Mouse (Mus musculus): ENCODE measurements around the gene Aldh8a1. TPM values are rescaled to one million over a fixed set of nuclear protein-coding genes. Genes with fewer than 3 reads are reported as not detected.

The Aldh8a1 gene
- polyA plus RNA-seq, 1 experiment: 0.16 TPM

DNA sequence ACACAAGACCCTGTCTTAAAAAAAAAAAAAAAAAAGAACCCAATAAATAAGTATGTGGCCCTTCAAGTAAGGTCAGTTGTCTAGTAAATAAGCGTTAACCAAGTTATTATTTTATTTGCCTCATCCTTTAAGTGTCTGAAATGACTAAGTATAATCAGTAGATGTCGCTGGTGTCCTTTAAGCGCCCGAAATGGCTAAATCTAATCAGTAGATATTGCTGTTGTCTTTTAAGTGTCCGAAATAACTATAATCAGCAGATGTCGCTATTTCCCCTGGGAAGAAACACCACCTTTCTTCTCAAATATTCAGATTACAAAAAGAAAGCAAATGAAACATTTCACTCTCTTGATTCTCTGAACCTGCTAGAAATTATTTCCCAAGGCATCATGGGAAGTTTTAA lies 5.8 kb downstream of the Aldh8a1 start:
- WGBS: 5% methylated on average over 6 of the region's 6 CpGs
- TF ChIP-seq CTCF (IDR thresholded peaks at IDR 0.05; ENCODE audit: borderline replicate concordance, control insufficient read depth, extremely low read depth, insufficient read depth, low read length, poor library complexity): no peak
- no peak for TF ChIP-seq POLR2A (IDR thresholded peaks at IDR 0.05; ENCODE audit: control insufficient read depth, extremely low read depth, insufficient read depth, low read length, poor library complexity)
- H3K4me1 ChIP-seq (replicated peaks; ENCODE audit: control insufficient read depth, insufficient read depth, low read length): no peaks in the 10 kb centered on the region
- H3K27me3 ChIP-seq (ENCODE audit: control insufficient read depth, insufficient read depth, low read length): no peaks in the 10 kb centered on the region
- no peak overlapping the region for H3K27ac ChIP-seq (ENCODE audit: control insufficient read depth, insufficient read depth, low read length)
- peak; percentile 41 for DNase-seq
- no peak overlapping the region for H3K4me3 ChIP-seq (ENCODE audit: control insufficient read depth, insufficient read depth, low read length)
- no peaks in the 10 kb centered on the region for H3K36me3 ChIP-seq (ENCODE audit: control insufficient read depth, insufficient read depth, low read length)

DNA sequence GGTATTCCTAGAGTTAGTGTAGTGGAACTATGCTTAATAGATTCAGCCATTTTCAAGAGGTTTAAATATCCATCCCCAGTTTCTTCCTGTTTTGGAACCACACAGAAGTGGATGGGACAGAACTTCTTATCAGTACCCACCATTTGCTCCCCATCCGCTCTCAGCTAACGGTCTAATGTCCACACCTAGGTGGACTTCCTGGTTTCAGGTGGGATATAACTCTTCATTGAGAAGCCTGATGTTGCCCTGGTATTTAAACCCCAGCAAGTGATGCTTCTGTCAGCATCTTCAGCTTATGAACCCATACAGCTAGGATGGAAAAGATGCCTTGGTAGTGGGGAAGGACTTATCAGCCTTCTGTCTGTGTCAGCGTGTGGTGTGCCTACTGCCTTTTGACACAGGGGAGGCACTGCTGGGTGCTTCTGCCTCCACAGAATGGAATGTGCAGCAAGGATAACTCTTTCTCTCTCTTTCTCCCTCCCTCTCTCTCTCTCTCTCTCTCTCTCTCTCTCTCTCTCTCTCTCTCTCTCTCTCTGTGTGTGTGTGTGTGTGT lies 8.1 kb downstream of the Aldh8a1 start:
- TF ChIP-seq CTCF (IDR thresholded peaks at IDR 0.05; ENCODE audit: borderline replicate concordance, control insufficient read depth, extremely low read depth, insufficient read depth, low read length, poor library complexity): no peak
- TF ChIP-seq POLR2A (IDR thresholded peaks at IDR 0.05; ENCODE audit: control insufficient read depth, extremely low read depth, insufficient read depth, low read length, poor library complexity): no peak
- H3K4me3 ChIP-seq (ENCODE audit: control insufficient read depth, insufficient read depth, low read length): no peak overlapping the region
- 69% methylated on average over 3 of the region's 3 CpGs for WGBS
- no peak overlapping the region for H3K27ac ChIP-seq (ENCODE audit: control insufficient read depth, insufficient read depth, low read length)
- no peaks in the 10 kb centered on the region for H3K4me1 ChIP-seq (replicated peaks; ENCODE audit: control insufficient read depth, insufficient read depth, low read length)
- no peak for DNase-seq
- no peaks in the 10 kb centered on the region for H3K27me3 ChIP-seq (ENCODE audit: control insufficient read depth, insufficient read depth, low read length)
- H3K36me3 ChIP-seq (ENCODE audit: control insufficient read depth, insufficient read depth, low read length): no peaks in the 10 kb centered on the region

DNA sequence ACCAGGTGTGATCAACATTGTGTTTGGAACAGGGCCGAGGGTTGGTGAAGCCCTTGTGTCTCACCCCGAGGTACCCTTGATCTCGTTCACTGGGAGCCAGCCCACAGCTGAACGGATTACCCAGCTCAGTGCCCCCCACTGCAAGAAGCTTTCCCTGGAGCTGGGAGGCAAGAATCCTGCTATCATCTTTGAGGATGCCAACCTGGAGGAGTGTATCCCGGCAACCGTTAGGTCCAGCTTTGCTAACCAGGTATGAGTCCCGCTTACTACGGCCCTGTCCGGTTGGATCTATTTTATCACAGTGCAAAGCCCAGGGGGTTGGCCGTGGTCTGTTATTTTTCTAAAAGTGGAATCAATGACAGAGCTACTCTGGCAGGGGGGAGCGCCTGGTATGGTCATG lies 12.0 kb downstream of the Aldh8a1 start:
- Histone ChIP-seq H3K36me3 (ENCODE audit: control insufficient read depth, insufficient read depth, low read length) (no peaks in the 10 kb centered on the region), H3K4me3 (ENCODE audit: control insufficient read depth, insufficient read depth, low read length) (no peak overlapping the region), H3K27ac (ENCODE audit: control insufficient read depth, insufficient read depth, low read length) (no peak overlapping the region), H3K27me3 (ENCODE audit: control insufficient read depth, insufficient read depth, low read length) (no peaks in the 10 kb centered on the region), H3K4me1 (replicated peaks; ENCODE audit: control insufficient read depth, insufficient read depth, low read length) (no peaks in the 10 kb centered on the region)
- TF ChIP-seq POLR2A (IDR thresholded peaks at IDR 0.05; ENCODE audit: control insufficient read depth, extremely low read depth, insufficient read depth, low read length, poor library complexity): no peak
- TF ChIP-seq CTCF (IDR thresholded peaks at IDR 0.05; ENCODE audit: borderline replicate concordance, control insufficient read depth, extremely low read depth, insufficient read depth, low read length, poor library complexity): no peak
- DNase-seq: no peak
- WGBS: 95% methylated on average over 11 of the region's 11 CpGs

DNA sequence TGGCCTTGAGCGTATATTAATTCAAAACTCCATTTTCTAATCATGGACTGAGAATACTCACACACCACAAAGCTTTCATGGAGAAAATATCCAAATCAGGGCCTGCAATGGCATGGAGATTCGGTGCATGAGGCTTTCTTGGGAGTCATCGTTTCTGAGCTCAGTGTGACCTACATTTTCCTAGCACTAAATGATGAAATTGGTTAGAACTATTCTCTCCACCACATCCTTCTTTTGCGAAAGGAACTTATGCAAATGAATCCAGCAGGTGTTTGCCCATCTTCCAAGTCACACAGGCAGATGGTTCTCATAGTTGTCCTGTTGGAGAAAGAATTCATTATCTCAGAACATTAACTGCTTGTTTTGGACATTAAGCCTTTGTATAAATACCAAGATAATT lies 13.3 kb downstream of the Aldh8a1 start:
- no peaks in the 10 kb centered on the region for H3K36me3 ChIP-seq (ENCODE audit: control insufficient read depth, insufficient read depth, low read length)
- 87% methylated on average over 4 of the region's 4 CpGs for WGBS
- no peak for DNase-seq
- no peak overlapping the region for H3K27ac ChIP-seq (ENCODE audit: control insufficient read depth, insufficient read depth, low read length)
- no peak overlapping the region for H3K4me3 ChIP-seq (ENCODE audit: control insufficient read depth, insufficient read depth, low read length)
- TF ChIP-seq POLR2A (IDR thresholded peaks at IDR 0.05; ENCODE audit: control insufficient read depth, extremely low read depth, insufficient read depth, low read length, poor library complexity) (no peak), CTCF (IDR thresholded peaks at IDR 0.05; ENCODE audit: borderline replicate concordance, control insufficient read depth, extremely low read depth, insufficient read depth, low read length, poor library complexity) (no peak)
- H3K27me3 ChIP-seq (ENCODE audit: control insufficient read depth, insufficient read depth, low read length): no peaks in the 10 kb centered on the region
- H3K4me1 ChIP-seq (replicated peaks; ENCODE audit: control insufficient read depth, insufficient read depth, low read length): no peaks in the 10 kb centered on the region

DNA sequence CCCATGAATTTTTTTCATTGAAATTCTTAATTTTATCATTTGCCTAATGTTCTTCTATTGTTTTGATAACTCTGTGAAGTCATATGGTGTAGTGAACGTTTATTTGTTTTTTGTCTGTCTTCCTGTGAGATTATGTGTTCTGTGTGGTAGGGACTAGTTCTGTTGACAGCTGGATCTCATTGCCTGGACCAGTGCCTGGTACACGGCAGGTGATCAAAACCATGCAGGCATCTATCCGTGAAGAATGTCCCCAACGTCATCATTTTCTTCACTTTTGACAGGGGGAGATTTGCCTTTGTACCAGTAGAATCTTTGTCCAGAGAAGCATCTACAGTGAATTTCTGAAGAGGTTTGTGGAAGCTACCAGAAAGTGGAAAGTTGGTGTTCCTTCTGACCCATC lies 14.2 kb downstream of the Aldh8a1 start:
- Histone ChIP-seq H3K27ac (ENCODE audit: control insufficient read depth, insufficient read depth, low read length) (no peak overlapping the region), H3K36me3 (ENCODE audit: control insufficient read depth, insufficient read depth, low read length) (no peaks in the 10 kb centered on the region), H3K4me3 (ENCODE audit: control insufficient read depth, insufficient read depth, low read length) (no peak overlapping the region), H3K4me1 (replicated peaks; ENCODE audit: control insufficient read depth, insufficient read depth, low read length) (no peaks in the 10 kb centered on the region), H3K27me3 (ENCODE audit: control insufficient read depth, insufficient read depth, low read length) (no peaks in the 10 kb centered on the region)
- TF ChIP-seq CTCF (IDR thresholded peaks at IDR 0.05; ENCODE audit: borderline replicate concordance, control insufficient read depth, extremely low read depth, insufficient read depth, low read length, poor library complexity) (no peak), POLR2A (IDR thresholded peaks at IDR 0.05; ENCODE audit: control insufficient read depth, extremely low read depth, insufficient read depth, low read length, poor library complexity) (no peak)
- no peak for DNase-seq
- WGBS: 84% methylated on average over 4 of the region's 4 CpGs

DNA sequence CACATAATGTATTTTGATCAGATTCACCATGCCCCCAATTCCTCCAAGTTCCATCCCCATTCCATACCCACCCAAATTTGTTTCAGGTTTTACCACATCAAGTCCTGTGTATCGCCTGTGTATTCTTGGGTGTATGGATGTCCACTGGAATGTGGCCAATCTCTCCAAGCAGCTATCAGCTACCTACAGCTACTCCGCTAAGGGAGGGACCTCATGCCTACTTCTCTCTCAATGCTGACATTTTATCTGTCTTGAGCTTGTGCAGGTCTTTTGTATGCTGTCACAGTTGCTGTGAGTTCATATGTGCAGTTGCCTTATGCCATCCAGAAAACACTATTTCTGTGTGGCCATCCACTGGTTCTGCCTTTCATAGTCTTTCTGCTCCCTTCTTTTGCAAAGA lies 16.3 kb downstream of the Aldh8a1 start:
- 100% methylated on average over 2 of the region's 2 CpGs for WGBS
- no peak for DNase-seq

More for the DNA sequence above, 16.3 kb downstream of the Aldh8a1 start:
- Histone ChIP-seq H3K4me3 (ENCODE audit: control insufficient read depth, insufficient read depth, low read length) (no peak overlapping the region), H3K27me3 (ENCODE audit: control insufficient read depth, insufficient read depth, low read length) (no peaks in the 10 kb centered on the region), H3K36me3 (ENCODE audit: control insufficient read depth, insufficient read depth, low read length) (no peaks in the 10 kb centered on the region), H3K4me1 (replicated peaks; ENCODE audit: control insufficient read depth, insufficient read depth, low read length) (no peaks in the 10 kb centered on the region), H3K27ac (ENCODE audit: control insufficient read depth, insufficient read depth, low read length) (no peak overlapping the region)
- no peak for TF ChIP-seq CTCF (IDR thresholded peaks at IDR 0.05; ENCODE audit: borderline replicate concordance, control insufficient read depth, extremely low read depth, insufficient read depth, low read length, poor library complexity)
- no peak for TF ChIP-seq POLR2A (IDR thresholded peaks at IDR 0.05; ENCODE audit: control insufficient read depth, extremely low read depth, insufficient read depth, low read length, poor library complexity)
